Mouse (Mus musculus) testis, postnatal 10 days (tissue): ENCODE measurements around the gene Etfa.

Experiments used
- DNase-seq: peaks from one replicate; pipeline ENCODE4 v3.0.0; 2021; ENCODE audit warnings: low spot score

Gene Etfa

DNA sequence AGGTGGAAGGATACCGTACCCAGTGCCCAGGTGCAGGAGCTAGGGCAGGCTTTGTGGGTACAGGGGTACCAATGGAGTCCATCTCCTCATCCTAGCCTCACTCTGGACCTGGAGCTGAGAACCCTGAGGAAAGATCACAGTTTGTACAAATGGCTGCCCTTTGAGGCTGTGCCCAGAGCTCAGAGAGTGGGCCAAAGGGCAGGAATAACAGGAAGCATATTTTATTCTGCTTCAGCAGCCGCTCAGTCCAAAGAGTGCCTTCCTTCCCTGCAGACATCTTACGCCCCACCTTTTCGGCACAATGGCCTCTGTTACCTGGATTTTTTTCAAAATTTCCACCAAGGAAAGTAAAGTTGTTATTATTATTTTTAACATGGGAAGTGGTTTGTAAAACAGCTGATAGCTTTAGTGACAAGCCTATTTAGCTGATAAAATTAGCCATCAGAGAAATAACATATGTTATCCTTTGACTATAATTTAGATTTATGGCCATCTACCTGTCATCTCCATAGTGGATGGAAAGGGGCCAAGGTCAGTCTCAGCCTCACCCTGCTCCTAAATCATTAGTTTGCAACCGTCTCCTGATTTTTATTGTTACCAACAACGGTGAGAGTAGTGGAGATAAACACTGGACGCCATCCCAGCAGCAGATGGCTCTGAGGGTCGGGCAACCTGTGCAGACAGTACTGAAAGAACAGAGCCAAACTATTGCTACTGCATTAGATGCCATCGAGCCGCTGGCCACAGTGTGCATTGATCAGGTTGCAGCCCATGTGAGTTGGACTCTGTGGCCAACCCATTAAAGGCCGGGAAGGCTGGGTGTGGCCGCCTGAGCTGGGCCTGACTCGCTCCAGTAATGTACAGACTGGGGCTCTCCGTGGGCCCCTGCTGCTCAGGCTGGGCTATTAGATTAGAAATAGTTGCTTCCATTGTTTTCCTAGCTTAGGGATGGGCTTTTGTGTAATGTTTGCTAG is 88.3 kb downstream of the Etfa start:
- DNase-seq: no peak

GRCm38 (mm10) chr9:55421786-55422185 is 90.3 kb downstream of the Etfa start:
- DNase-seq: no peak

GRCm38 (mm10) chr9:55411154-55411553 is 100.9 kb downstream of the Etfa start:
- no peak for DNase-seq

DNA sequence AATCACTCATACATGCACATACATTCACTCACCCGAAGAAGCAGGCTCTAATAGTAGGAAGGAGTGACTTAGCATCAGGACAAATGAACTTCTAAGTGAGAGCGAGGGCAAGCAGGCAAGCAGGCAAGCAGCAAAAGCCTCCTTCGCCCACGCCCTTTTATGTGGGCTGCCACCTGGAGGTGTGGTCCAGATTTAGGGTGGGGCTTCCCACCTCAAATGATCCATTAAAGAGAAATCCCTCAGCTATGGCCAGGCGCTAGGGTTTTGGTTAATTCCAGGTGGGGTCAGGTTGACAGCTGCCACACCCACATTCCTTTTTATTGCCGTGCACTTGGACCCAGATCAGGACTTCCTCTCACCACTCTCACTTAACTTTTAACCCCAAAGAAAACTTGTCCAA is 101.6 kb downstream of the Etfa start:
- no peak for DNase-seq

GRCm38 (mm10) chr9:55409833-55410232 is 102.2 kb downstream of the Etfa start:
- no peak for DNase-seq

GRCm38 (mm10) chr9:55408851-55409250 is 103.2 kb downstream of the Etfa start:
- no peak for DNase-seq

DNA sequence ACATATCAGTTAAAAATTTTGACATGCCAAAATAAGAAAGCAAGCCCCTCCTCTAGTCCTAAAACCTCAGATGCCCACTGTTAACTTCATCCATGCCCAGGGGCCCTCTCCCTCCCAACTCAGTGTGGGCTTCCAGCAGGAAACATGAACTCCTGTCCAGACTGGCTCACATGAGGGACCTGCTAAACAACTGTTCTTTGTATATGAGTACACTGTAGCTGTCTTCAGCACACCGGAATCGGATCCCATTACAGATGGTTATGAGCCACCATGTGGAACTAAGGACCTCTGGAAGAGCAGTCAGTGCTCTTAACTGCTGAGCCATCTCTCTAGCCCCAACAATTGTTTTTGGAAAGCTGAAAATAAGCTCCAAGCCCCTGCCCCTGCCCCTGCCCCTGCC is 105.3 kb downstream of the Etfa start:
- no peak for DNase-seq

DNA sequence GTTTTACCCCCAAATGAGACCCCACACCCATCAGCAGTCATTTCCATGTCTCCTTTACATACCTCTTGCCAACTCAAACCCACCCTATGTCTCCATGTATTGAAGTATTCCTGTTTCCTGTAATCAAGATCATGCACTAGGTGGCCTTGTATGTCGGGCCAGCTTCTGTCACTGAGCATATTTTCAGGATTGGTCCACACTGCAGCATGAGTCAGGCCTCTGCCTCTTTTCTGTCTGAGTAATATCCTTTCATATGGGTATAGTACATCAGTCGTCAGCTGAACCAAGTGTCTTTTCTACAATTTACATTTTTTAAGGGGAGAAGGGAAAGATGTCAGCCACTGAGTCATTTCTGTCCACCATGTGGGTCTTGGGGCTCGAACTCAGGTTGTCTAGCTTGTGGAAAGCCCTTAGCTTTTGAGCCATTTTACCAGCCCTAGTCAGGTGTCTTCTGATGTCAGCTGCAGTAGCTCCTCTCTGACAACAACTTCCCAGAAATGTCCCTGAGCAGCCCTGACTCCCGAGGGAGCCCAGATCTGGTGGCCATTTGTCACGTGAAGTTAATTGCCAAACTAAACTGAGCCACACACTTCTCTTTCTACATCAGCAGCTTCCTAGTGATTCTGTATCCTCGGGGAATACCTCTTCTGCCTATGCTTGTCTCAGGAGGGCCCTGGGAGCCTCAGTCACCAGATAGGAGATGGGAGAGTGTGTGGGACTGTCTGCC is 106.9 kb downstream of the Etfa start:
- no peak for DNase-seq
